Mouse (Mus musculus): ENCODE data around the gene Yap1. TPM values are rescaled to one million over a fixed set of nuclear protein-coding genes. Genes with fewer than 3 reads are reported as not detected.

Yap1 gene
- polyA plus RNA-seq, 1 experiment = 128 TPM

- peaks cover 9% of the 10 kb centered on the region for H3K4me1 ChIP-seq (ENCODE audit: control insufficient read depth, insufficient read depth, low read length)
- no peak overlapping the region for H3K4me3 ChIP-seq (ENCODE audit: insufficient read depth, low read length)
- TF ChIP-seq CTCF (IDR thresholded peaks at IDR 0.05; ENCODE audit: borderline replicate concordance, insufficient read depth, low read length) (no peak), POLR2A (IDR thresholded peaks at IDR 0.05; ENCODE audit: low read depth, low read length) (no peak)
- H3K27ac ChIP-seq (ENCODE audit: insufficient read depth, low read length) = peak overlapping the region; percentile 91
These were observed 25.1 kb downstream of the Yap1 start for GRCm38 (mm10) chr9:7979153-7979916.

GRCm38 (mm10) chr9:7978502-7978901 lies 25.9 kb downstream of the Yap1 start:
- no peak for TF ChIP-seq POLR2A (IDR thresholded peaks at IDR 0.05; ENCODE audit: low read depth, low read length)
- Histone ChIP-seq H3K4me3 (ENCODE audit: insufficient read depth, low read length) (no peak overlapping the region), H3K4me1 (ENCODE audit: control insufficient read depth, insufficient read depth, low read length) (peaks cover 8% of the 10 kb centered on the region), H3K27ac (ENCODE audit: insufficient read depth, low read length) (peak overlapping the region; percentile 53; the same call in 1 of the 2 replicates)

GRCm38 (mm10) chr9:7977587-7977986 lies 26.8 kb downstream of the Yap1 start:
- H3K27ac ChIP-seq (ENCODE audit: insufficient read depth, low read length) = no peak overlapping the region
- no peak overlapping the region for H3K4me3 ChIP-seq (ENCODE audit: insufficient read depth, low read length)
- TF ChIP-seq CTCF (IDR thresholded peaks at IDR 0.05; ENCODE audit: borderline replicate concordance, insufficient read depth, low read length) = no peak
- TF ChIP-seq POLR2A (IDR thresholded peaks at IDR 0.05; ENCODE audit: low read depth, low read length) = no peak
- peaks cover 8% of the 10 kb centered on the region for H3K4me1 ChIP-seq (ENCODE audit: control insufficient read depth, insufficient read depth, low read length)

- Histone ChIP-seq H3K4me3 (ENCODE audit: insufficient read depth, low read length) (no peak overlapping the region), H3K4me1 (ENCODE audit: control insufficient read depth, insufficient read depth, low read length) (peaks cover 9% of the 10 kb centered on the region; the same call in 1 of the 2 replicates), H3K27ac (ENCODE audit: insufficient read depth, low read length) (no peak overlapping the region)
- TF ChIP-seq POLR2A (IDR thresholded peaks at IDR 0.05; ENCODE audit: low read depth, low read length) = no peak
- no peak for TF ChIP-seq CTCF (IDR thresholded peaks at IDR 0.05; ENCODE audit: borderline replicate concordance, insufficient read depth, low read length)
These were observed 32.4 kb downstream of the Yap1 start for GRCm38 (mm10) chr9:7971993-7972392.

- Histone ChIP-seq H3K4me3 (ENCODE audit: insufficient read depth, low read length) (no peak overlapping the region), H3K27ac (ENCODE audit: insufficient read depth, low read length) (peak overlapping the region; percentile 93), H3K4me1 (ENCODE audit: control insufficient read depth, insufficient read depth, low read length) (peaks cover 20% of the 10 kb centered on the region)
- no peak for TF ChIP-seq CTCF (IDR thresholded peaks at IDR 0.05; ENCODE audit: borderline replicate concordance, insufficient read depth, low read length)
- TF ChIP-seq POLR2A (IDR thresholded peaks at IDR 0.05; ENCODE audit: low read depth, low read length) = no peak
These were observed 36.4 kb downstream of the Yap1 start for GRCm38 (mm10) chr9:7967980-7968379.

GRCm38 (mm10) chr9:7965590-7965989 lies 38.8 kb downstream of the Yap1 start:
- TF ChIP-seq POLR2A (IDR thresholded peaks at IDR 0.05; ENCODE audit: low read depth, low read length) = no peak
- TF ChIP-seq CTCF (IDR thresholded peaks at IDR 0.05; ENCODE audit: borderline replicate concordance, insufficient read depth, low read length) = no peak
- H3K4me3 ChIP-seq (ENCODE audit: insufficient read depth, low read length) = no peak overlapping the region

GRCm38 (mm10) chr9:7963867-7964266 lies 40.5 kb downstream of the Yap1 start:
- TF ChIP-seq POLR2A (IDR thresholded peaks at IDR 0.05; ENCODE audit: low read depth, low read length) = no peak
- no peak for TF ChIP-seq CTCF (IDR thresholded peaks at IDR 0.05; ENCODE audit: borderline replicate concordance, insufficient read depth, low read length)
- H3K4me1 ChIP-seq (ENCODE audit: control insufficient read depth, insufficient read depth, low read length) = peaks cover 25% of the 10 kb centered on the region
- H3K27ac ChIP-seq (ENCODE audit: insufficient read depth, low read length) = no peak overlapping the region
- H3K4me3 ChIP-seq (ENCODE audit: insufficient read depth, low read length) = no peak overlapping the region

More at GRCm38 (mm10) chr9:7965590-7965989, 38.8 kb downstream of the Yap1 start:
- Histone ChIP-seq H3K4me1 (ENCODE audit: control insufficient read depth, insufficient read depth, low read length) (peaks cover 20% of the 10 kb centered on the region), H3K27ac (ENCODE audit: insufficient read depth, low read length) (peak overlapping the region; percentile 12)

GRCm38 (mm10) chr9:7962915-7963314 lies 41.5 kb downstream of the Yap1 start:
- Histone ChIP-seq H3K4me1 (ENCODE audit: control insufficient read depth, insufficient read depth, low read length) (peaks cover 23% of the 10 kb centered on the region), H3K4me3 (ENCODE audit: insufficient read depth, low read length) (no peak overlapping the region), H3K27ac (ENCODE audit: insufficient read depth, low read length) (peak overlapping the region; percentile 96)
- no peak for TF ChIP-seq CTCF (IDR thresholded peaks at IDR 0.05; ENCODE audit: borderline replicate concordance, insufficient read depth, low read length)
- TF ChIP-seq POLR2A (IDR thresholded peaks at IDR 0.05; ENCODE audit: low read depth, low read length) = no peak

- Histone ChIP-seq H3K4me3 (ENCODE audit: insufficient read depth, low read length) (no peak overlapping the region), H3K27ac (ENCODE audit: insufficient read depth, low read length) (peak overlapping the region; percentile 96), H3K4me1 (ENCODE audit: control insufficient read depth, insufficient read depth, low read length) (peaks cover 21% of the 10 kb centered on the region)
- TF ChIP-seq POLR2A (IDR thresholded peaks at IDR 0.05; ENCODE audit: low read depth, low read length) (no peak), CTCF (IDR thresholded peaks at IDR 0.05; ENCODE audit: borderline replicate concordance, insufficient read depth, low read length) (no peak)
These were observed 42.8 kb downstream of the Yap1 start for GRCm38 (mm10) chr9:7961366-7962160.

GRCm38 (mm10) chr9:7960382-7960781 lies 44.0 kb downstream of the Yap1 start:
- Histone ChIP-seq H3K4me1 (ENCODE audit: control insufficient read depth, insufficient read depth, low read length) (peaks cover 12% of the 10 kb centered on the region), H3K4me3 (ENCODE audit: insufficient read depth, low read length) (no peak overlapping the region), H3K27ac (ENCODE audit: insufficient read depth, low read length) (peak overlapping the region; percentile 96)
- no peak for TF ChIP-seq POLR2A (IDR thresholded peaks at IDR 0.05; ENCODE audit: low read depth, low read length)
- no peak for TF ChIP-seq CTCF (IDR thresholded peaks at IDR 0.05; ENCODE audit: borderline replicate concordance, insufficient read depth, low read length)

Measured in embryonic fibroblast, embryonic 13.5 days (primary cell).